21 mouse cellular contexts compared by ENCODE assay signal in the genomic region with DNA sequence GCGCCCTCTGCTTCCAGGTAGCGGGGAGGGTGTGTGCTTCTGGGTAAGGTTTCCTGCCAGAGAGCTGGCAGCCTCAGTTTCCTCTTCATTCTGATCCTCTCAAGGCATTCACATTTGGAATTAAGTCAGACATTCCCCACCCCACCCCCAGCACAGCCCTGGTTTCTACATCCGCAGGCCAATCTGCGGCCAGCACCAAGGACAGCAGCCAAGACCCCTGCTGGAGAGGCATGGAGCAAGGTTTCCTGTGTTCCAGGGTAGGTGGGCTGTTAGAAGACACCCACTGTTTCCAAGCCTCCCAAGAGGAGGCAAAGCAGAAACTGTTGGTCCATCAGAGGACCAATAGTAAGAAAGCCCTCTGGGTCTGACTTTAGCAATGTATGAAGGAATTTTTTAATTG. TPM values are rescaled to one million over a fixed set of nuclear protein-coding genes. Genes with fewer than 3 reads are reported as not detected.
DNase-seq lines count a peak whose midpoint lies in the region; ATAC-seq lines count a peak whose summit lies in the region.
"Had no signal": no experiment of that assay in that cellular context is flagged by ENCODE, and none has a peak within 500 bp of the region (broad histone marks: within the 10 kb centered on the region; RNA-seq: fewer than 3 reads in every experiment).

No protein-coding gene starts in this region.

- H3K27me3 ChIP-seq in hindbrain, embryonic 11.5 days (ENCODE audit: control insufficient read depth, insufficient read depth, low read length): peaks cover 18% of the 10 kb centered on the region
- H3K27me3 ChIP-seq in hindbrain, embryonic 12.5 days: peaks cover 36% of the 10 kb centered on the region
- H3K27me3 ChIP-seq in forebrain, embryonic 12.5 days: peaks cover 27% of the 10 kb centered on the region

- no peak overlapping the region for H3K4me2 ChIP-seq in hindbrain, embryonic 11.5 days (replicated peaks; ENCODE audit: low read depth, low read length)
- no peak overlapping the region for H3K4me2 ChIP-seq in hindbrain, embryonic 12.5 days (replicated peaks)
- no peak overlapping the region for H3K4me2 ChIP-seq in forebrain, embryonic 12.5 days
- H3K4me2 ChIP-seq: hindbrain, embryonic 15.5 days; intestine, embryonic 15.5 days had no signal

- no peaks in the 10 kb centered on the region for H3K9me3 ChIP-seq in hindbrain, embryonic 11.5 days (ENCODE audit: control insufficient read depth, low read length)
- H3K9me3 ChIP-seq in hindbrain, embryonic 12.5 days (replicated peaks): no peaks in the 10 kb centered on the region
- H3K9me3 ChIP-seq in forebrain, embryonic 12.5 days: no peaks in the 10 kb centered on the region
- H3K9me3 ChIP-seq: forebrain, embryonic 10.5 days; hindbrain, embryonic 15.5 days; intestine, embryonic 15.5 days; midbrain, embryonic 10.5 days had no signal

- peaks cover 5% of the 10 kb centered on the region; the same call in 1 of the 2 replicates for H3K4me1 ChIP-seq in hindbrain, embryonic 11.5 days (replicated peaks; ENCODE audit: control insufficient read depth, insufficient read depth, low read length)
- peaks cover 23% of the 10 kb centered on the region for H3K4me1 ChIP-seq in hindbrain, embryonic 12.5 days
- peaks cover 25% of the 10 kb centered on the region for H3K4me1 ChIP-seq in forebrain, embryonic 12.5 days

- no peak overlapping the region for H3K27ac ChIP-seq in hindbrain, embryonic 11.5 days (ENCODE audit: low read depth, low read length)
- no peak overlapping the region for H3K27ac ChIP-seq in hindbrain, embryonic 12.5 days
- no peak overlapping the region for H3K27ac ChIP-seq in forebrain, embryonic 12.5 days
- H3K27ac ChIP-seq: forebrain, embryonic 10.5 days; hindbrain, embryonic 15.5 days; intestine, embryonic 15.5 days; kidney, postnatal 0 days; layer of hippocampus, adult 2 months; macrophage; midbrain, embryonic 10.5 days had no signal

- 77% methylated on average over 4 of the region's 4 CpGs for WGBS in hindbrain, embryonic 11.5 days
- 65% methylated on average over 4 of the region's 4 CpGs for WGBS in hindbrain, embryonic 12.5 days
- WGBS in forebrain, embryonic 12.5 days: 79% methylated on average over 4 of the region's 4 CpGs

- ATAC-seq in hindbrain, embryonic 11.5 days (ENCODE audit: low FRiP score): no peak
- ATAC-seq in hindbrain, embryonic 12.5 days (ENCODE audit: low FRiP score): no peak
- no peak for ATAC-seq in forebrain, embryonic 12.5 days (ENCODE audit: low FRiP score)
- ATAC-seq: intestine, embryonic 15.5 days had no signal

- H3K4me3 ChIP-seq in hindbrain, embryonic 11.5 days (ENCODE audit: low read depth, low read length): no peak overlapping the region
- H3K4me3 ChIP-seq in hindbrain, embryonic 12.5 days: no peak overlapping the region
- no peak overlapping the region for H3K4me3 ChIP-seq in forebrain, embryonic 12.5 days (replicated peaks)
- H3K4me3 ChIP-seq: forebrain, embryonic 10.5 days; hindbrain, embryonic 15.5 days; intestine, embryonic 15.5 days; layer of hippocampus, adult 2 months; midbrain, embryonic 10.5 days had no signal

- peaks cover 7% of the 10 kb centered on the region for H3K36me3 ChIP-seq in hindbrain, embryonic 11.5 days (ENCODE audit: control insufficient read depth, insufficient read depth, low read length)
- peaks cover 39% of the 10 kb centered on the region for H3K36me3 ChIP-seq in hindbrain, embryonic 12.5 days
- H3K36me3 ChIP-seq in forebrain, embryonic 12.5 days (replicated peaks): peaks cover 42% of the 10 kb centered on the region

- DNase-seq in adrenal gland, postnatal 10 days: peak; percentile 30
- DNase-seq in adrenal gland, postnatal 4 days (ENCODE audit: low spot score in 2 of 2): no peak
- peak; percentile 32 for DNase-seq in hindbrain, embryonic 11.5 days (ENCODE audit: low spot score)
- peak; percentile 50 for DNase-seq in thymus, postnatal 4 days
- no peak for DNase-seq in thymus, postnatal 36 days
- no peak for DNase-seq in right cerebral cortex, adult 2 months (ENCODE audit: low spot score in 2 of 2)
- DNase-seq: gastrocnemius, postnatal 14 days; lung, adult 18-20 months; thymus, postnatal 14 days had no signal

- no peak overlapping the region for H3K9ac ChIP-seq in hindbrain, embryonic 11.5 days (ENCODE audit: low read depth, low read length)
- no peak overlapping the region for H3K9ac ChIP-seq in hindbrain, embryonic 12.5 days
- no peak overlapping the region for H3K9ac ChIP-seq in forebrain, embryonic 12.5 days
- H3K9ac ChIP-seq: hindbrain, embryonic 15.5 days; intestine, embryonic 15.5 days had no signal

RNA-seq across cellular contexts. Expression of a gene that starts 5.3 kb away (rescaled TPM):
- total RNA-seq in adrenal gland, postnatal 10 days (2021): 1 to 10 TPM; 6.5 to 6.9 TPM
- 10 to 100 TPM; 11.3 to 12.1 TPM for total RNA-seq in adrenal gland, postnatal 4 days (2021)
- polyA plus RNA-seq in hindbrain, embryonic 11.5 days (2014; fragmentation: Nextera tagmentation; extraction: Ambion mirVana): 3.6 and 4.2 TPM in 2 replicates
- polyA plus RNA-seq in hindbrain, embryonic 12.5 days (2016; fragmentation: Nextera tagmentation; extraction: Ambion mirVana): 5.4 and 6.1 TPM in 2 replicates
- 3.9 and 4.2 TPM in 2 replicates for polyA plus RNA-seq in forebrain, embryonic 12.5 days (2016; fragmentation: Nextera tagmentation; extraction: Ambion mirVana)

RNA-seq across cellular contexts. Expression of a gene that starts 6.6 kb away (rescaled TPM):
- total RNA-seq in adrenal gland, postnatal 10 days (2021): under 1 TPM; 0.27 to 0.30 TPM
- total RNA-seq in adrenal gland, postnatal 4 days (2021): 1 to 10 TPM; 1.1 to 1.2 TPM
- polyA plus RNA-seq in hindbrain, embryonic 11.5 days (2014; fragmentation: Nextera tagmentation; extraction: Ambion mirVana): 0.11 and 0.20 TPM in 2 replicates
- polyA plus RNA-seq in hindbrain, embryonic 12.5 days (2016; fragmentation: Nextera tagmentation; extraction: Ambion mirVana): 0.25 TPM in 1 of 2 replicates, not detected in the other
- polyA plus RNA-seq in forebrain, embryonic 12.5 days (2016; fragmentation: Nextera tagmentation; extraction: Ambion mirVana): 0.10 and 0.28 TPM in 2 replicates
- total RNA-seq: liver, adult 2 months had no signal
- polyA plus RNA-seq: macrophage had no signal

RNA-seq across cellular contexts. Expression of a gene that starts 8.7 kb away (rescaled TPM):
- 100 to 1,000 TPM; 267 to 302 TPM for total RNA-seq in adrenal gland, postnatal 10 days (2021)
- 100 to 1,000 TPM; 444 to 449 TPM for total RNA-seq in adrenal gland, postnatal 4 days (2021)
- polyA plus RNA-seq in hindbrain, embryonic 11.5 days (2014; fragmentation: Nextera tagmentation; extraction: Ambion mirVana): 2,639 and 2,665 TPM in 2 replicates
- 1,725 and 1,814 TPM in 2 replicates for polyA plus RNA-seq in hindbrain, embryonic 12.5 days (2016; fragmentation: Nextera tagmentation; extraction: Ambion mirVana)
- 2,431 and 2,450 TPM in 2 replicates for polyA plus RNA-seq in forebrain, embryonic 12.5 days (2016; fragmentation: Nextera tagmentation; extraction: Ambion mirVana)

RNA-seq across cellular contexts. Expression of a gene that starts 13.3 kb away (rescaled TPM):
- under 1 TPM; 0.24 to 0.42 TPM for total RNA-seq in adrenal gland, postnatal 10 days (2021)
- under 1 TPM; 0.40 to 0.53 TPM for total RNA-seq in adrenal gland, postnatal 4 days (2021)
- polyA plus RNA-seq in hindbrain, embryonic 11.5 days (2014; fragmentation: Nextera tagmentation; extraction: Ambion mirVana): 0.08 and 0.15 TPM in 2 replicates
- 0.22 and 0.34 TPM in 2 replicates for polyA plus RNA-seq in hindbrain, embryonic 12.5 days (2016; fragmentation: Nextera tagmentation; extraction: Ambion mirVana)
- polyA plus RNA-seq in forebrain, embryonic 12.5 days (2016; fragmentation: Nextera tagmentation; extraction: Ambion mirVana): 0.14 and 0.20 TPM in 2 replicates
- total RNA-seq: common myeloid progenitor, adult 5-6 weeks; heart, adult 8-10 months; liver, adult 2 months had no signal
- polyA plus RNA-seq: macrophage had no signal

RNA-seq across cellular contexts. Expression of a gene that starts 13.4 kb away (rescaled TPM):
- 10 to 100 TPM; 14.9 to 17.6 TPM for total RNA-seq in adrenal gland, postnatal 10 days (2021)
- total RNA-seq in adrenal gland, postnatal 4 days (2021): 10 to 100 TPM; 20.5 to 23.2 TPM
- 32.4 and 36.7 TPM in 2 replicates for polyA plus RNA-seq in hindbrain, embryonic 11.5 days (2014; fragmentation: Nextera tagmentation; extraction: Ambion mirVana)
- polyA plus RNA-seq in hindbrain, embryonic 12.5 days (2016; fragmentation: Nextera tagmentation; extraction: Ambion mirVana): 31.8 and 34.9 TPM in 2 replicates
- 31.4 and 35.5 TPM in 2 replicates for polyA plus RNA-seq in forebrain, embryonic 12.5 days (2016; fragmentation: Nextera tagmentation; extraction: Ambion mirVana)

Comparison
In these comparisons a context has a peak if more than half of its experiments do, and no peak if none do; other contexts are left out.
1. DNase-seq: peak in adrenal gland, postnatal 10 days (single experiment), hindbrain, embryonic 11.5 days (single experiment) and thymus, postnatal 4 days (single experiment); none in adrenal gland, postnatal 4 days (0 of 2), thymus, postnatal 36 days (0 of 2) and right cerebral cortex, adult 2 months (0 of 2).